Mouse (Mus musculus) brown adipose tissue, adult 24 weeks (tissue): ENCODE results near the gene Cdh11. TPM values are rescaled to one million over a fixed set of nuclear protein-coding genes. Genes with fewer than 3 reads are reported as not detected.

Experiments used
- H3K27ac ChIP-seq: fragments of 200-500 bp; replicated peaks from 2 replicates; pipeline ENCODE4 v1.5.1; 2012; ENCODE audit warnings: low read depth, mild to moderate bottlenecking, low read length
- H3K4me1 ChIP-seq: fragments of 200-500 bp; 2 replicates; pipeline ENCODE4 v1.6.1; 2012; ENCODE audit warnings: low read length, mixed read lengths; ENCODE audit not compliant: control insufficient read depth, insufficient read depth, insufficient read length
- H3K4me3 ChIP-seq: fragments of 200-500 bp; 2 replicates; pipeline ENCODE4 v1.5.1; 2012; ENCODE audit warnings: low read depth, mild to moderate bottlenecking, low read length, moderate library complexity; ENCODE audit not compliant: insufficient read depth
- polyA plus RNA-seq: library from polyadenylated mRNA; stranded (reverse); fragments of >200 nt; gene quantifications from 2 replicates; pipeline ENCODE4 v1.2.4, GENCODE M21; 2012; ENCODE audit not compliant: missing spikeins, insufficient read depth, insufficient read length

Cdh11 gene
- polyA plus RNA-seq, 1 experiment: 0.52 TPM

DNA sequence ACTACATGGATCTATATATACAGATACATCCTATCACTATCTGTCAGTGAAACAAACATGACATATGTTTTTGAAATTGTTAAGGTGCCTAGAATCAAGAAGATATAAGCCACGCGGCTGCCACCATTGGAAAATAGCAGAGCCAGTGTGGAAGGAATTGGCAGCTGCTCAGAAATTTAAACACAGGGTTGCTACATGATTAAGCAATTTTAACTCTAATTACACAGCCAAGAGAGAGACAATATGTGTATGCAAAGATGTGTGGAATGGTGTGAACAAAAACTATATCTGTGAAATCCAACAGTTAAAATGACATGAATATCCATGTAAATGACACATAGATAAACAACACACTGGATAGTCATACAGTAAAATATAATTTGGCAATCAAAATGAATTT is 128.9 kb downstream of the Cdh11 start:
- Histone ChIP-seq H3K4me1 (no peaks in the 10 kb centered on the region), H3K27ac (no peak overlapping the region), H3K4me3 (no peak overlapping the region)

DNA sequence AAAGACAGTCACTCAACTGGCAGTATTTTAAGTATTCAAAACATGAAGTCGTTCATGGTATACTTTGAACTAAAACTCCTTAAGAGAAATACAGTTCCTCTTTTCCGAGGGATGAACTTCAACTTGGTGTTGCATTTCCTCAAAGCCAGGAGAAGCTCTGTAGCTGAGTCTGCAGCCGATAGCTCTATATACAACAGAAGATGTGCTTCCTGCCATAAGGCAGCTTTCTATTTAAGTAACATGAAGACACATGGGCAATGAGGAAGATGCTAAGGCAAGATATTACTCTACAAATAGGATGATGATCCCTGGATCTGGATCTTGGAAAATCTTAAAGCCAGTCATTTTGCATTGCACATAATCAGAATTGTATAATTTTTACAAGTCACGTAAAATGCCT is 133.5 kb downstream of the Cdh11 start:
- no peaks in the 10 kb centered on the region for H3K4me1 ChIP-seq
- H3K4me3 ChIP-seq: no peak overlapping the region
- H3K27ac ChIP-seq: no peak overlapping the region

DNA sequence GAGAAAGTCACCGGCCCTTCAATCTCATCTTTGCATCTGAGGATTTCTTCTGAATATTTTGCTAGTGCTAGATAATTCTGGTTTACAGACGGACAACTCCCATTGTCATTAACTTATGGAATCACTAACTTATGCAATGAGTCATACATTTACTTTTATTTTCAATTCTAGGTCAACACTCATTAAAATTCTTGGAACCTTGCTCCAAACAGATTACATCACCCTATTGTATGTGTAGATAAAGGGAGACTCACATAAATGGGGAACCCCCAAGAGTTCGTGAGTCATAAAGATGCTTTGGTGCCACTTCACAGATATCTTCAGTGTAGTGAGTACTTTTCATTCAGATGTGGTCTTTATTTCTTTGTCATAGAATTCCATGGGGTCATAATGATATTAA is 158.3 kb downstream of the Cdh11 start:
- Histone ChIP-seq H3K27ac (no peak overlapping the region), H3K4me1 (no peaks in the 10 kb centered on the region), H3K4me3 (no peak overlapping the region)

DNA sequence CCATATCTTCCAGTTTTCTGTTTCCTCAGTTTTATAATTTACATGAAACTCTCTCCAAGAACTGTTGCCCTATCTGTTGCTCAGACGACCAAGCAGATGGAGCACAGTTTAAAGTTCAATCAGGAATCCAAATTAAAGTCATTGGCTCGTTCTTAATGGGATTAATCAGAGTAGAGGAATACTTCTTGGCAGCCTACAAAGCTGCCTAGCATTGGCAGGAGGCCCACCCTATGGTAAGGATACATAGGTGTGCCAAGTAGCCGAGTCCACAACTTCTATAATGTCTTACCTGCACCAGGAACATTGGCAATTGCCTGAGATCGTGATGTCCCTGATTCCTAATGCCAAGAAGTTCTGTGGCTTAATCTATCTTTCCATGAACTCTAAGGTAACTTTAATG is 173.3 kb downstream of the Cdh11 start:
- Histone ChIP-seq H3K27ac (no peak overlapping the region), H3K4me1 (no peaks in the 10 kb centered on the region), H3K4me3 (no peak overlapping the region)

DNA sequence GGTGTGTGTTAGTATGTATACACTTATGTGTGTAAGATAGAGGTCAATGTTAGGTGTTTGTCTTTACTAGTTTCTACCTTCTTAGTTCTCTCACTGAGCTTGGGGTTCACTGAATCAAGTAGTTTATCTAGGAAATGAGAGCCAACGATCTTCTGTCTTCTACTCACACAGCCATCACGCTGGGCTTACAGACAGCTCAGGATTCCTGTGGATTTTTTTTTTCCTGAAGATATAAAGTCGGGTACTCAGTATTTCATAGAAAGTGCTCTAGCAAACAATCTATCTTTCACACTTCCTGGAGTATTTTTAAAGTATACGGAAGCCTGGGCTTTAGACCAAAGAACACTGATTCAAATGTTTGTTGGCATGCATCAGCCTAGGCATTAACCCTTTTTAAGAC is 184.1 kb downstream of the Cdh11 start:
- no peak overlapping the region for H3K27ac ChIP-seq
- no peaks in the 10 kb centered on the region for H3K4me1 ChIP-seq
- no peak overlapping the region for H3K4me3 ChIP-seq

DNA sequence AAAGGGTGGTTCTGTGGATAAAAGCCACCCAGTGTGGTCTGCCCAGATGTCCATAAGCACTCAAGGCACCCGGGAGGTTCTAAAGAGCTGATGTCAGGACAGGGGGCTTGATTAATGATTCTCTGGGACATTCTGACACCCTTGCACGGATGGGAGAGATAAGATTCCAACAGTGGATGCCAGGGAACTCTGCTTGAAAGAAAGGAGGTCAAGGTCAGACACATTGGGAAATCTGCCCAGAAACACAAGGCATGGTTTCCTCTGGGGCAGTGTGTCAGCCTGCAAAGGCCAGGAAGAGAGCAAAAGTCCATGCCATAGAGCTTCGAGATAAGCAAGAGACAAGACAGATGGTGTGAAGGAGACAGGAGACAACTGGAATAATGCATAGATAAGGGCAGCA is 188.9 kb downstream of the Cdh11 start:
- no peak overlapping the region for H3K4me3 ChIP-seq
- no peak overlapping the region for H3K27ac ChIP-seq
- no peaks in the 10 kb centered on the region for H3K4me1 ChIP-seq

DNA sequence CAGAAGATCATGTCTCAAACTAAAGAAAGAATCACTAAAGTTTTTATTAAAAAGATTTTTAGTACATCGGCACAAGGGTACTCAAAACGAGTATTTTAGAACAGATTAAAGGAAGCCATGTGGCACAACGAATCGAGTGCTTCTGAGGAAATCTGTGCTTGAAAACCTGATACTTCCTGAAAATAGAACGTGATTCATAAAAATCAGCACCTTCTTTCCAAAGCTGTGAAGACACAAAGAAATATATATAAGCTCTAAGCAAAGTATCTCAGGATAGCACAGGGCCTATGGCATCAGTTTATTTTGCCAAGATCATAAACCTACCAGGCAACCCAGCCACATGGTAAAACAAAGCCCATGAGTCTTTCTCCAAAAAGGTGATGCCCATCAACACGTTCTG is 191.5 kb downstream of the Cdh11 start:
- no peak overlapping the region for H3K27ac ChIP-seq
- no peaks in the 10 kb centered on the region for H3K4me1 ChIP-seq
- H3K4me3 ChIP-seq: no peak overlapping the region
